Mouse (Mus musculus) layer of hippocampus, postnatal 25 days (tissue): ENCODE data around the gene Olfr304. TPM values are rescaled to one million over a fixed set of nuclear protein-coding genes. Genes with fewer than 3 reads are reported as not detected.
"Not testable (repeated sequence)": the region's sequence is repeated elsewhere in the genome, so short reads cannot be mapped to it uniquely, and the experiment has no call there.

Experiments
- DNase-seq, 2 experiments: peaks; one replicate each; pipeline ENCODE4 v3.0.0; 2022; ENCODE audit warnings: mixed read lengths in 2 of 2, low spot score in 1 of 2; ENCODE audit errors: extremely low spot score in 1 of 2
- total RNA-seq, 2 experiments: library from RNA; stranded (reverse); gene quantifications; 2 replicates each; pipeline ENCODE4 v1.2.3; 2021

Olfr304 gene
- total RNA-seq = not detected

GRCm38 (mm10) chr7:86386558-86386957 is at the start of gene Olfr304:
Gene Olfr304 (minus strand): TSS chr7:86386658.
- no peak for DNase-seq

- no peak for DNase-seq
Observed at GRCm38 (mm10) chr7:86403546-86403945, 17.1 kb upstream of the Olfr304 start, which contains the start of gene Olfr301. Gene Olfr301 (plus strand): TSS chr7:86403846.

- no peak for DNase-seq
Observed at GRCm38 (mm10) chr7:86397689-86398088, 11.2 kb upstream of the Olfr304 start, which contains the start of gene Olfr303. Gene Olfr303 (minus strand): TSS chr7:86397789.

- DNase-seq = no peak
Observed at GRCm38 (mm10) chr7:86385769-86386168, 689 bp downstream of the Olfr304 start.

GRCm38 (mm10) chr7:86366828-86367227 is 19.6 kb downstream of the Olfr304 start, which contains the start of gene Olfr305:
Gene Olfr305 (minus strand): TSS chr7:86366928.
- no peak for DNase-seq

- DNase-seq = not testable (repeated sequence)
Observed at GRCm38 (mm10) chr7:86346296-86346695, 40.2 kb downstream of the Olfr304 start.

- no peak for DNase-seq
Observed at GRCm38 (mm10) chr7:86344253-86344652, 42.2 kb downstream of the Olfr304 start.

GRCm38 (mm10) chr7:86342881-86343565 is 43.4 kb downstream of the Olfr304 start:
- DNase-seq = no peak

GRCm38 (mm10) chr7:86337486-86337885 is 49.0 kb downstream of the Olfr304 start, which contains the start of gene Olfr307:
Gene Olfr307 (minus strand): TSS chr7:86337586.
- DNase-seq = no peak

Other genes with a start within 250 kb of the Olfr304 start
- not detected for gene Vmn2r75, start 214.9 kb downstream of the Olfr304 start, total RNA-seq
- not detected for gene Vmn2r76, start 140.3 kb downstream of the Olfr304 start, total RNA-seq
- not detected for gene Olfr310, start 109.5 kb downstream of the Olfr304 start, total RNA-seq
- gene Olfr309, start 73.0 kb downstream of the Olfr304 start, total RNA-seq = not detected
- gene Olfr308, start 61.0 kb downstream of the Olfr304 start, total RNA-seq = not detected
- gene Olfr307, start 49.1 kb downstream of the Olfr304 start, total RNA-seq = not detected
- gene Olfr305, start 19.7 kb downstream of the Olfr304 start, total RNA-seq = not detected
- not detected for gene Olfr303, start 11.1 kb upstream of the Olfr304 start, total RNA-seq
- gene Olfr301, start 17.2 kb upstream of the Olfr304 start, total RNA-seq = not detected
- not detected for gene Olfr299, start 73.3 kb upstream of the Olfr304 start, total RNA-seq
- gene Olfr298, start 105.8 kb upstream of the Olfr304 start, total RNA-seq = not detected
- not detected for gene Olfr297, start 133.3 kb upstream of the Olfr304 start, total RNA-seq
- not detected for gene Olfr295, start 197.2 kb upstream of the Olfr304 start, total RNA-seq
- not detected for gene Olfr294, start 230.0 kb upstream of the Olfr304 start, total RNA-seq